Mouse (Mus musculus) T-helper 2 cell (primary cell): ENCODE results near the gene Tmprss6.

Experiments
- in situ Hi-C: fragments of 300-600 bp; cut with MboI, MseI; formaldehyde crosslinking; loops from one replicate; pipeline ENCODE4 v1.15.1; 2025; ENCODE audit warnings: high pct_unique_total_duplicates

Tmprss6 gene

DNA sequence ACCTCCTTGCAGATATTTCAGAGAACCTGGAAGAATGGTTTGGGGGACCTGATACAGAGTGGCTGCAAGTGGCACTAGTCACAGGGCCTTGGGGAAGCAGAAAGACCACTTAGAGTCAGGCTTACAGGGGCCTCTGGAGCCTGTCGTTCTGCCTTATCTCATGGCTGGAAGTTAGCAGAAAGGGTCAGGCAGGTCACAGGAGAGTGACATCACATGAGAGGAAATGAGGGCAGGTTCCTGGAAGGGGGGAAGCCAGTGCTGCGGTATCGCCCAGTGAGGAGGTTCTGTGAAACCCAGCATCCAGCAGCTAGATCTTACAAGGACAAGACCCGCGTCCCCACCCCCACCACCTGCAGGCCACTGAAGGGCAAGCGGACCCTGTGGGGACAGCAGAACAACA lies 19.3 kb downstream of the Tmprss6 start:
- in situ Hi-C loops = loop anchor here (5.0 kb wide), 1 partner anchor 83 kb away; the partner anchor contains the start of gene C1qtnf6

GRCm38 (mm10) chr15:78447746-78448535 lies 20.5 kb downstream of the Tmprss6 start:
- in situ Hi-C loops = loop anchor here (5.0 kb wide), 1 partner anchor 84 kb away; the partner anchor contains the start of gene C1qtnf6

GRCm38 (mm10) chr15:78447121-78447520 lies 21.3 kb downstream of the Tmprss6 start:
- in situ Hi-C loops = loop anchor here (5.0 kb wide), 1 partner anchor 85 kb away; the partner anchor contains the start of gene C1qtnf6

GRCm38 (mm10) chr15:78443857-78444256 lies 24.6 kb downstream of the Tmprss6 start:
- in situ Hi-C loops = no loop called here

GRCm38 (mm10) chr15:78442231-78442630 lies 26.2 kb downstream of the Tmprss6 start:
- in situ Hi-C loops = no loop called here

- in situ Hi-C loops = no loop called here
Observed at GRCm38 (mm10) chr15:78438973-78439372, 29.5 kb downstream of the Tmprss6 start.

DNA sequence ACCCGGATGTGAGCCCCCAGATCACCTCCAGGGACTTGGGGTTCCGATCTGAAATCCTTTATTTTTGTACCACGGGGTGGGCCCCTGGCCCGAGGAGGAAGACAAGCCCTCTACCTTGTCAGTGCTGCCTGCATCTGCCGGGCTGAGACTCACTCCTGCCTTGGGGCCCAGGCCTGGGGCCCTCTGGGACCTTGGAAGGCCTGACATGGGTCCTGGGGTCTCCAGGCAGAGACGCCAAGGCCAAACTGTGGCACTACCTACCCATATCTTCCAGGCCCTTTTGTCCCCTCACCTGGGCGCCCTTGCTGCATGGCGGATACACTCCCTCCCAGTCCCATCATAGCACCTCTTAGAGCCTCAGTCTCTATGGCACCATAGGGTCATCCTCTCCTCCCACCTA lies 29.9 kb downstream of the Tmprss6 start:
- in situ Hi-C loops = no loop called here

DNA sequence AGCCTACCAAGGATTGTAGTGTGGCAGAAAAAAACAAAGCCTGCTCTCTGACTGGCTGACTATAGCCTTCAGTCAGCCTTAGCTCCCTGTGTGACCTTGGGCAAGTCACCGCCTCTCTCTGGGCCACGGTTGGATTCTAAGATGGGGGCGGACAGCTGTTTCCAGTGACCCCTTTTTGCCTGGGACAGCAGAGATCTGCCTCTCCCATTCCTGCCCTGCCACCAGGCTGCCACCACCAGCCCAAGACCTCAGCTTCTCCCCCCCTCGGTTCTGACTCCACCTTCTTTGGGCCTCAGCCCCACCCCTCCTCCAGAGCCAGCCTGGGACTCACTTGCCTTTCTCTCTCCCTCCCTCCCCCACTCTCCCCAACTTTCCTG lies 30.4 kb downstream of the Tmprss6 start:
- in situ Hi-C loops = no loop called here

DNA sequence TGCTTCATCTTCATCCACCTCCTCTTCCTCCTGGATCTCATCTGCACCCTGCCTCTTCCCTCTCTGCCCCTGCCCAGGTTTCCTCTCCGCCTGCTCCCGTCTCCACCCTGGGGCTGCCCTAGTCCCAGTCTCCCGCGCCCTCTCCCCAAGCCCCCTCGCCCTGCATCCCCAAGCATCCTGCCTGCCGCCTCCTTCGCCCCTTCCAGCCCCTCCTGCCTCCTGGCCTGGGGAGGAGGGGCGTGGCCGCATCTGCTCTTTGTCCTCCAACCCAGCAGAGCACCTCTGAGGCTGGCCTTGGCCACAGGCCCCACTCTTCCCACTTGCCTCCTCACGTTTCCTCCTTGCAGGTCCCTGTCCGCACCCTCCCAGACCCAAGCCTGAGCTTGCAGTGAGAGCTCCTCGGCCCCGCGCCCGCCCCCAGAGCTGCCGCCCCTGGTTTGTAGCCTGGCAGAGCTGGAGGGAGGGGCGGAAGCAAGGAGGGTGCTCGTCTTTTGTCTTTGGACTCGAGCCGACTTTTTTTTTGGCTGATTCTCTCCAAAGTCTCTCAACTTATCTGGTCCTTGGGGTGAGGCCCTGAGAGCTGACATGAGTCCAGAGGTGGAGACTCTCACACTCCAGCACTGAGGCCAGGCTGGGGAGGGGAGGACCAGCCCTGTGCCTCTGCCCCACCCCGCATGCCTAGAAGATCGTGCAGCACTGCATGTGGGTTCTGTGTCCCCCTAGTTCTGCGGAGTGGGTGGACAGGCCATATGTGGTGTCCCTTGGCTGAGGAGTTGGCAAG lies 31.0 kb downstream of the Tmprss6 start:
- in situ Hi-C loops = no loop called here

DNA sequence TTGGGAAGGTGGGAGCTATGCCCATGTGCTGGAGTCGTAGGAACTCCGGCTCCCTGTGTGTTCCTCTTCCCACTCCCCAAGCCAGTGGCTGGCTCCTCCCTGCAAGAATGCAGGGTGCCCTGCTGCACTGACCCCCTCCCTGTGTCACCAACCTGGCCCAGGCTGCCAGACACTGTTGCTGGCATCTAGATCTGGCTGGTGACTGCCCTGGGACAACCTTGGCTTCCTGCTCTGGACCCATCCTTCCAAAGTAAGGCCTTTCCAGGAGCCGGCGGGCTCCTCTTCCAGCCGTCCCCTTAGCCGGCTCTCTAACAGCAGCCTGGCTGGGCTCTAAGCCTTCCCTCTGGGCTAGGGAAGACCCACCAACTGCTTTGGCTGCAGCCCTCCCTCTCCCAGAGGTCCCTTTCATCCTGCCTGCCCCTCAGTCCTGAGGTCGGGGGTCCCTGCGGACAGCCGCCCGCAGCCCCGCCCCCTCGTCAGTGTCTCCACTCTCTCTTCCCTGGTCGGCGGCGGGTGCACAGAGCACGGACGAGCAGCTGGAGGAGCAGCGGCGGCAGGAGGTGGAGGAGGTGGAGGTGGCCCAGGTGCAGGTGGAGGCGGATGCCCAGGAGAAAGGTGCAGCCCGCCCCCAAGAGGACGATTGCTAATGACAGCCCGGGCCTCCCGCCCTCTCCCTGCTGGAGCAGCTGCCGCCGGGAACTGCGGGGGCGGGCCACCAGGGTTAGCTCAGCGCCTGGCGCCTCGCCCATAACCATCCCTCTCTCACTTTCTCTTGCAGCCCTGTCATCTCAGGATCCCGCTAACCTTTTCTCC lies 31.8 kb downstream of the Tmprss6 start:
- in situ Hi-C loops = no loop called here

GRCm38 (mm10) chr15:78435681-78436080 lies 32.8 kb downstream of the Tmprss6 start:
- in situ Hi-C loops = no loop called here

- in situ Hi-C loops = no loop called here
Observed at GRCm38 (mm10) chr15:78434896-78435520, 33.4 kb downstream of the Tmprss6 start.

DNA sequence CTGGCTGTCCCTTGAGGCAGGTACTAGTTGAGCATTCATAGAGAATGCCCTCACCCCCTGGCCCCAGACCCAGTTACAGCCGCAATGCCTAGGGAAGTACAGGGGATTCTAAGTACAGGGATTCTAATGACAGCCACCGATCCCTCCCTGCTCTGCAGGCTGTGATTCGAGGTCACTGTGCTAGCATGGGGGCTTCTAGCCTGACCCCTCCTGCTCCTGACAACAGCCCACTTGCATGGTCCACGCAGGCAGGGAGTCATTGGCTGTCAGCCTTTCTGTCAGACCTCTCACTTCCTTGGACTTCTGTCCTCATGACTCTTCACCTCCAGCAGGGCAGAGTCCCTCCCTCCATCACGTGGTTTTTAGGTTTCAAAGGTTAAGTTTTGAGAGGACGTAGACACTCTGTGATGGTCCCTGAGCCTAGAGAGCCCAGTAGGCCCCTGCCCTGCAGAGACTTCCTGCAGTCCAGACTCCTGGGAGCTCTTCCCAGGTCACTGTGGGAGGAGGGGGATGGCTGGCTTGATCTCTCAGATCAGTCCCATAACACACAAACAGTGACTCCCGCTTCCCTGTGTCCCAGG lies 36.8 kb downstream of the Tmprss6 start:
- in situ Hi-C loops = no loop called here

GRCm38 (mm10) chr15:78430874-78431273 lies 37.6 kb downstream of the Tmprss6 start:
- in situ Hi-C loops = no loop called here

DNA sequence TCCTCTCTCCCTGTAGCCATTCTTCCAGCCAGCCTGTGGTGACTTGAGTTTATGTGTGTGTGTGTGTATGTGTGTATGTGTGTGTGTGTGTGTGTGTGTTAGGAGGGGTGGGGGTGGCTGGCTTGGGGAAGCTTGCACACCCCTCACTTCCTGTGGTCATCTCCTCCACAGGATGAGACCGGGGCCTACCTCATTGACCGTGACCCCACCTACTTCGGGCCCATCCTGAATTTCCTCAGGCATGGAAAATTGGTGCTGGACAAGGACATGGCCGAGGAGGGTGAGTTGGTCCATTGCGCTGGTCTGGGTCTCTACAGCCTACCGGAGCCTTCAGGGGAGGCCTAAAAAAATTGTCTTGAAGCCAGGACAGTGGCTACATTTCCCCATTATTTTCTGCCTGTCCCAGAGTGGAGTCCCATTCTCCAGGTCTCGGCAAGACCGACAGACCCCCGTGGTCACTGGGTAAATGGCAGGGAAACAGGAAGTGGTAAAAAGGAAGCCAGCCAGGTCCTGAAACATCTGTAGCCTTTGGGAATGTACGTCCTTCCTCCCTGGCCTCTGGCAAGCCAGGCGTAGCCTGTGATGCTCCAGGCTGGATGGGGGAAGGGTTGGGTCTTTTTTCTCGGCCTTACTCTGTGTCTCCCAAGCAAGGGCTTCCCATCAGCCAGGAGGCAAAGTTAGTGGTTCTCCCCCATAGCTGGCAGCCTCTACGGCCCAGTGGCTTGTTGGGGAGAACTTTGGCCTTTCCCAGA lies 38.4 kb downstream of the Tmprss6 start:
- in situ Hi-C loops = no loop called here

DNA sequence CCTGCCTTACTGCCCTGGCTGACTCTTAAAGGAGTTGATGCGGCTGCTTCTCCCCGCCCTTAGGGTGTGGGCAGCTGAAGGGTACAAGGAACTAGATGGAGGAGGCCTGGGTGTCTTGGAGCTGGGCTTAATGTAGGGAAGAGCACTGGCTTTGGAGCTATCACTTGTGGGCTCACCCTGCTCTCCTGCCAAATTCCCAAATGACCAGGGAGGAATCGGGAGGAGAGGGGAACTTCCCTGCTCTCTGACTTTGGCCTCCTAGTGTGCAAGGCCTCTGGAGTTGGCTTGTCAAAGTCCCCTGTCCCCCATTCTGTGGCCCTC lies 39.3 kb downstream of the Tmprss6 start:
- in situ Hi-C loops = no loop called here

DNA sequence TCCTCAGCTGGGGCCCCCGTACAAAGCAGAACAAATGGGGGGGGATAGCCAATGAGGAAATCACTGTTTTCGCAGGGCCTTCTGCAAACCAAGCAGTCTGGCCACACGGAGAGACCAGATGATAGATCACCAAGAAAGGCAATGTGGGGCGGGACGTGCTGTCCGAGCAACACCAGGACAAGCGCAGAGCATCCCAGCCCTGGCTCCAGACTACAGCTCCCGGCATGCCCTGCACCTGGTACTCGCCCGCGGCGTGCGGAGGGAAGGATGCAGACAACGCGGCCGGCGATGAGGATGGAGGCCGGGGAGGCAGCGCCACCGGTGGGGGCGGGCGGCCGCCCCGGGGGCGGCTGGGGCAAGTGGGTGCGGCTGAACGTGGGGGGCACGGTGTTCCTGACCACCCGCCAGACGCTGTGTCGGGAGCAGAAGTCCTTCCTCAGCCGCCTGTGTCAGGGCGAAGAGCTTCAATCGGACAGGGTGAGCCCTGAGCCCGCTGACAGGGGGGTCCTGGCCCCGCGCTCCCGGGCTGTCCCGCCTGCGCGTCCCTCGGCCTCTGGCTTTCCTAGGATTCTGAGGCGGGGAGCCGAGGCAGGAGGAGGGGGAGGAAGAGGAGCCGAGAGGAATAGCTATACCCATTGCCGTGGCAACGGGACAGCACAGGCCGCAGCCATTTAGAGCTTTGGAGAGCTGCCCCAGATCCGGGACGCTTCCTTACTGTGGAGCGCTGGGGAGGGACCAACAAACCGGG lies 39.9 kb downstream of the Tmprss6 start, which contains the start of gene Kctd17:
Kctd17 (plus strand) TSS at position 174 of the 748 bp plus-strand sequence.
- in situ Hi-C loops = no loop called here

DNA sequence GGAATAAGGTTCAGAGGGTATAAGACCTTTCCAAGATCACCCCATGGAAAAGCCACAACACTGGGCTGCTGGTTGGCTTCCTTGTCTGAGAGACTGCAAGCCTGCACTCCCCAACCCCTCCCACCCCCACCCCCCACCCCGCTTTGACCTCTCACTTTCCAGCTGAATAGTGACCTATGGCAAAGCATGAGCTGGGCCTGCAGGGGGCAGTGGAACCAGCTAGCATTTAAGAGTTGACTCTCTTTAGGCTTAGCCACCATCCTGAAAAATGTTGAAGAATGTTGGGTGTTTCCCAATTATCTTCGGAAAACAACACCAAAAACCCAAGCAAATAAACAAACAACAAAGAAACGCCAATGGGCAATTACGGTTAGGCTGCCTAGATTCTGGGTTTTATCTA lies 43.2 kb downstream of the Tmprss6 start:
- in situ Hi-C loops = no loop called here

DNA sequence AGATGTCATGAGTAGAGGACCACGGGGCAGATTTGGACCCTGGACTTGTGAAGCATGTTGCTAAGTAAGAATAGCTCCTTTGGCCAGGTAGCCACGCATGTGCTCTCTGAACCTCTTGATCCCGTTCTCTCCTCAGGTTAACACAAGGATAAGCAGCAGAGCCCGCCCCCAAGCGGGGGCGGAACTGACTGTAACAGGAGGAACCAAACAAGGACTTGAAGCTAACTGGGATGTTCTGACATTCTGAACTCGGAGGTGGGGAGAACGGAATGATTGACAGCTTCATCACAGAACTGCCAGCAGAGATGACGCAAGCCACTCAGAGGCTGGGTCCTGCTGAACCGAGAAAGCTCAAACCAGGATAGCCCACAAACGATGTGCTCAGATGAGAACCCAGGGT lies 43.9 kb downstream of the Tmprss6 start:
- in situ Hi-C loops = no loop called here
